Mouse (Mus musculus): Measurements from ENCODE around the gene Oasl1.

DNA sequence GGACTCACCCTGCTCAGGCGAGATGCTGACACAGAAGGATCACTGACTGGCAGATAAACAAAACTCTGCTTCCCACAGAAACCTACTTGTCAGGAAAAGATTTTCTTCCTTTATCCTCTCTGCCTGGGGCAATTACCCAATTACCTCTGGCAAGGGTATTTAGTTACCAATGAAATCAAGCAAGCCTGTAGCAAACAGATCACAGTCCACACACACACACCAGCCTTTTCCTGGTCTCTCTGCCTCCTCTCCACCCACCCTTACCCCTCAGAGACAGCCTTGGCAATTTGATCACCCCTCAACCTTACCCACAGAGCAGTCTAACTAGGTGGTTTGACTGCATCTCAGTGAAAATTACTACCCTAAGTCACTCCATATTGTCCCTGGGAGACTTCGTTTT, 34.0 kb upstream of the Oasl1 start:
- TF ChIP-seq CTCF (IDR thresholded peaks at IDR 0.05; ENCODE audit: extremely low read depth, insufficient read depth, insufficient read length, insufficient replicate concordance) (no peak), POLR2A (IDR thresholded peaks at IDR 0.05; ENCODE audit: low read depth, low read length) (no peak)

All from spleen, adult 2 months (tissue).